Mouse (Mus musculus): ENCODE data around the gene Enah.

GRCm38 (mm10) chr1:181847396-181847795, 172.4 kb downstream of the Enah start:
- TF ChIP-seq POLR2A (IDR thresholded peaks at IDR 0.05; ENCODE audit: borderline replicate concordance, extremely low read depth, insufficient read depth, insufficient read length, poor library complexity, severe bottlenecking) (no peak), CTCF (IDR thresholded peaks at IDR 0.05; ENCODE audit: borderline replicate concordance, extremely low read depth, insufficient read depth, insufficient read length) (no peak)
